Mouse (Mus musculus): ENCODE results near the gene Nek4. TPM values are rescaled to one million over a fixed set of nuclear protein-coding genes. Genes with fewer than 3 reads are reported as not detected.
A peak's percentile ranks its signal among the peaks of the same experiment; 100 is the strongest.

Gene Nek4
- polyA plus RNA-seq, 1 experiment: 1.4 TPM

DNA sequence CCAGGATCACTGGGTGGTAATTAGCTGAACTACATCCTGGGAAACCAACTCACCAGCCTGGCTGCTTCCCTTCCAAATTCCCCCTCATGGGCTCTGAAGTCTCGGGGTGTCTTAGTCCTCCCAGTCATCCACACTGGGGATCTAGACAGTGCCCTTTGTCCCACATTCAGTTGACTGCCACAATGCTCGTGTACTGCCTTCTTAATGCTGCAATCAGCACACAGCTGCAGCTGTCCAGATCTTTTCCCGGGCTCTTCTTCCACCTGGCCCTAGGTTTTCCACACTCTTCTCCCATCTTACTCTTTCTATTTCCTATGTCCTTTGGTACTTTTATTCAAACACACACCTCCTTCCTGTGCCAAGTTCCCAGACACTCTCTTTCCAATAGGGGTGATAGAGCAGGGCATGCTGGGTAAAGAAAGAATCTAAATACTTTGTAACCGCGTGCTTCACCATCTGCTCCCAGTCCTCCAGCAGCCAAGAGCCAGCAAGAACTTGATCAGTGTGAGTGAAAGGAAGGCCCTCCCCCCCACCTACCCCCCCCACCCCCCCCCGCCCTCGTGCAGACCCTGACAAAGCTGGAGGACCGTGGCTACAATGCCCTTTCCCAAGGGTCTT lies 29.0 kb upstream of the Nek4 start:
- peaks cover 48% of the 10 kb centered on the region for H3K27me3 ChIP-seq (replicated peaks)
- no peaks in the 10 kb centered on the region for H3K36me3 ChIP-seq (replicated peaks; ENCODE audit: low read length)
- H3K4me1 ChIP-seq: peaks cover 8% of the 10 kb centered on the region
- TF ChIP-seq FLI1 (IDR thresholded peaks at IDR 0.05; ENCODE audit: low read length) (no peak), GATA1 (IDR thresholded peaks at IDR 0.05; ENCODE audit: borderline replicate concordance, low read length) (no peak)
- H3K9me3 ChIP-seq: peaks cover 8% of the 10 kb centered on the region
- H3K4me3 ChIP-seq (replicated peaks): no peak overlapping the region

DNA sequence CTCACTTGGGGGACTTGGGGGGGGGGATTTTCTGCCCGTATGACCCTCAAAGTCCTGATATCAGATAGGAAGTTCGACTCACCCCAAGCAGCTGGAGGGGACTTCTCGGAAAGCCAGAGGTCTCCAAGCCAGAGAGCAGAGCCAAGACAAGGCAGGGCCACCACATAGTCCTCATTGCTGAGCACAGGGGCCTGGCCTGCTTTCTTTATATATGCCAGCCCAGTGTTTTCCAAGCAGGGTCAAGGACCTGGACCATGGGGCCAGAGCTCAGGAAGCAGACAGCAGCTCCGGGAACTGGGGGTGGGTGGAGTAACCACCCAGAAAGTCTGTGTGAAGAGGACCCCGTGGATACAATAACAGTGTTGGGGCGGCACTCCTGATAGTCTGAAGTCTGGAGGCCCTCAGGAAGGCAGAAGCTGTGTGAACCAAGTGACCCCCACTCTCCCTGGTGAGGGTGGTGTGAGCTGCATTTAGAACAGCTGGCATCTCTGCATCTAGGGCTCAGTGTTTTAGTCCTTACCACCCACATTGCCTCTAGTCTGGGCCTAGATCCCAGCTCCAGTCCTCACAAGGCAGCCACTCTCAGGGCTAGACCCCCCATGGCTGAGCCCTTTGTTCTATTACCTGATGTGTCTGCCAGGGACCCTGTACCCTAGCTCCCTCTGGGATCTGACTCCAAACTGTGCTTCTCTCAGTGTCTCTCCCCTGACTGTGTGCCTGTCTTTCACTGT lies 27.6 kb upstream of the Nek4 start, which contains the start of gene Itih3:
TSS of gene Itih3 (minus strand) at position 386 of the 731 bp plus-strand sequence.
- Histone ChIP-seq H3K9me3 (peaks cover 12% of the 10 kb centered on the region), H3K36me3 (replicated peaks; ENCODE audit: low read length) (no peaks in the 10 kb centered on the region), H3K4me3 (replicated peaks) (no peak within 1 kb of the TSS), H3K27me3 (replicated peaks) (peaks cover 40% of the 10 kb centered on the region), H3K4me1 (peaks cover 8% of the 10 kb centered on the region)
- TF ChIP-seq GATA1 (IDR thresholded peaks at IDR 0.05; ENCODE audit: borderline replicate concordance, low read length) (no peak), FLI1 (IDR thresholded peaks at IDR 0.05; ENCODE audit: low read length) (no peak)

DNA sequence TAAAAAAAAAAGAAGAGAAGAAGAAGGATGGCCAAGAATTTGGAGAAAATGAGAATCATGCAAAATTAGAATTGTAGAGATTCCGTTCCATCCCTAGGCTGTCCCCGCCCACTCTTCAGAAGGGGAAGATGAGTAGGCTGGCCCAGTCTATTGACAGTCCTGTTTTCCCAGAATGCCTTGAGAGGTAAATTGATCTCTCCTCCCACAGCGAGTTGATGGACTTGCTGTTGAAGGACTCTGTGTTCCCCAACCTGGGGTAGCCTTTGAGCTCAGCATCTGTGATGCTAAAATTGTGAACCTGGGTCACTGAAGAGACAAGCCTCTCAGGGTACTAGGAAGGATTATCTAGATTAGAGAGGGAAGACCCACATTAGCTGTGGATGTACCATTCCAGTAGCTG lies 25.7 kb upstream of the Nek4 start:
- TF ChIP-seq GATA1 (IDR thresholded peaks at IDR 0.05; ENCODE audit: borderline replicate concordance, low read length) (no peak), FLI1 (IDR thresholded peaks at IDR 0.05; ENCODE audit: low read length) (no peak)

DNA sequence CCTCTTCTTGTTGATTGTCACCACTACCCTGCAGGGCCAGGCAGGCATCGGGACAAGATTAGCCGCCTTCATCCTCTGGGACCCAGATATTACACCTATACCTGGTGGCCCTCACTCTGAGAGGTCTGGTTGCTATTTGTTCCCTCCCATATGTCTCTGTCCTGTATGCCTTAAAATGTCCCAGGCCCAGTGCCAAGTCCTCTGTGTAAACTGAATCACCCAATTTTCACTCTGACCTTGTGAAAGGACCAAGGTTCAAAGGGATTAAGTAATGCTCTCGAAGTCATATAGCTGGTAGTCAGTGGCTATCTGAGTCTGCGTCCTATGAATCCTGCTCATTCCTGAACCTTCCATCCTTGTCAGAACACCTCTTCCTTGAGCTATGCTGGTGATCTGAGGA lies 20.8 kb upstream of the Nek4 start:
- H3K4me1 ChIP-seq: no peaks in the 10 kb centered on the region; the same call in 1 of the 2 replicates
- peaks cover 56% of the 10 kb centered on the region for H3K27me3 ChIP-seq (replicated peaks)
- no peaks in the 10 kb centered on the region for H3K36me3 ChIP-seq (replicated peaks; ENCODE audit: low read length)
- H3K9me3 ChIP-seq: peaks cover 12% of the 10 kb centered on the region
- TF ChIP-seq GATA1 (IDR thresholded peaks at IDR 0.05; ENCODE audit: borderline replicate concordance, low read length) (no peak), FLI1 (IDR thresholded peaks at IDR 0.05; ENCODE audit: low read length) (no peak)
- no peak overlapping the region for H3K4me3 ChIP-seq (replicated peaks)

More for the DNA sequence above, 25.7 kb upstream of the Nek4 start:
- Histone ChIP-seq H3K4me3 (replicated peaks) (no peak overlapping the region), H3K36me3 (replicated peaks; ENCODE audit: low read length) (no peaks in the 10 kb centered on the region), H3K27me3 (replicated peaks) (peaks cover 45% of the 10 kb centered on the region), H3K4me1 (peaks cover 6% of the 10 kb centered on the region), H3K9me3 (peaks cover 12% of the 10 kb centered on the region)

DNA sequence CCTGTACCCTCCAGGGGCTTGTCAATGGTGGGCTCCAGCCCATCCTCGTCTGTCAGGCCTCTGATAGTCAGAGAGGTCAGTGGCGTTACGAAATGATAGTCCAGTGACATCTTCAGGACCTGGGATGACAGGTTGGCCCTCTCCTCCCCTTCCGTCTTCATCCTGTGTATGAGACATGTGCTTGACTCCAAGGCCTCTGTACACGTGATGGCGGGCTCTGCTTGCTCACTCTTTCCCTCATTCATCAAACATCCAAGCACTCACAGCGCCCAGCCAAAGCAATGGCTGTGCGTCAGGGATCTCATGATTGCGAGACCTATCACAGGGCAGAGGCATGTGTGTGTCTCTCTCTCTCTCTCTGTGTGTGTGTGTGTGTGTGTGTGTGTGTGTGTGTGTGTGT lies 17.8 kb upstream of the Nek4 start:
- no peaks in the 10 kb centered on the region for H3K9me3 ChIP-seq
- no peak overlapping the region for H3K4me3 ChIP-seq (replicated peaks)
- no peaks in the 10 kb centered on the region; the same call in 1 of the 2 replicates for H3K4me1 ChIP-seq
- no peaks in the 10 kb centered on the region for H3K36me3 ChIP-seq (replicated peaks; ENCODE audit: low read length)
- no peak for TF ChIP-seq FLI1 (IDR thresholded peaks at IDR 0.05; ENCODE audit: low read length)
- TF ChIP-seq GATA1 (IDR thresholded peaks at IDR 0.05; ENCODE audit: borderline replicate concordance, low read length): no peak
- peaks cover 76% of the 10 kb centered on the region for H3K27me3 ChIP-seq (replicated peaks)

DNA sequence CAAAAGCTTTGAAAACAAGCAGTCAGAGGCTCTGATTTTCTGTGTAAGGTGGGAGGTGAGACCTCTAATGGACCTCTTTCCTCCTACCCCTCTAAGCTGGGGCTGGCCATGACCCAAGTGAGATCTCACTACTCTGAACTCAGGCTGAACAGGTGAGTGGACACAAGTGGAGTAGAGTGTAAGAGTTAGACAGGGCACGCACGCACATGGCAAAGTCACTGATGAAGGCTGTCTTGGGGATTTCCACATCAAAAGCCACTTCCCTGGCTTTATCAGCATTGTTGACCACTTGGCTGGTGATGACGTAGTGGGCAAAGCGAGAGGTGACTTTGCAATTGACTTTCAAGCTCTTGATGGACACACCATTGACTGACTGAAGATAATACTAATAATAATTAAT lies 8.9 kb upstream of the Nek4 start:
- H3K9me3 ChIP-seq: peaks cover 5% of the 10 kb centered on the region
- peaks cover 58% of the 10 kb centered on the region for H3K4me1 ChIP-seq
- peaks cover 36% of the 10 kb centered on the region for H3K27me3 ChIP-seq (replicated peaks)
- H3K36me3 ChIP-seq (replicated peaks; ENCODE audit: low read length): no peaks in the 10 kb centered on the region
- no peak overlapping the region for H3K4me3 ChIP-seq (replicated peaks)
- TF ChIP-seq GATA1 (IDR thresholded peaks at IDR 0.05; ENCODE audit: borderline replicate concordance, low read length) (no peak), FLI1 (IDR thresholded peaks at IDR 0.05; ENCODE audit: low read length) (no peak)

DNA sequence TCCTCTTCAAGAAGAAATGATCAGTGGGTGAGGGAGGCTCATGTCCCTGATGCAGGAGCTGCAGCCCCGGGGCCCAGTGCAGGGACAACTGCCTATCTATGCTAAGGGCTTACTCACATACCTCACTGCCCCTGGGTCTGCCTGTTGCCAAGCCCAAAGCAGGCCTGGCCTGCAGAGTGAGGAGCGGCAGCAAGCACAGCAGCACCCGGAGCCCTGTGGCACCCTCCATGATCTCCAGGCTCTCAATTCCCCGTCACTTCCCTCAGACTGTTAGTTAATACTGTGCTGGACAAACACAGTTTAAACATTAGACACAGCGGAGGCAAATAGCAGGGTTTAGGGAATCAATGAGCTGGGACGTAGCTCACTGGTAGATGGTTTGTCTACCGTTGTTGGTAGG lies 8.1 kb upstream of the Nek4 start, which contains the start of gene Itih1:
TSS of gene Itih1 (minus strand) at position 252 of the 400 bp plus-strand sequence.
- H3K9me3 ChIP-seq: peaks cover 5% of the 10 kb centered on the region
- TF ChIP-seq FLI1 (IDR thresholded peaks at IDR 0.05; ENCODE audit: low read length) (no peak), GATA1 (IDR thresholded peaks at IDR 0.05; ENCODE audit: borderline replicate concordance, low read length) (no peak)
- no peaks in the 10 kb centered on the region for H3K36me3 ChIP-seq (replicated peaks; ENCODE audit: low read length)
- H3K4me1 ChIP-seq: peaks cover 59% of the 10 kb centered on the region
- H3K4me3 ChIP-seq (replicated peaks): peak within 1 kb of the TSS; percentile 44
- peaks cover 31% of the 10 kb centered on the region for H3K27me3 ChIP-seq (replicated peaks)

DNA sequence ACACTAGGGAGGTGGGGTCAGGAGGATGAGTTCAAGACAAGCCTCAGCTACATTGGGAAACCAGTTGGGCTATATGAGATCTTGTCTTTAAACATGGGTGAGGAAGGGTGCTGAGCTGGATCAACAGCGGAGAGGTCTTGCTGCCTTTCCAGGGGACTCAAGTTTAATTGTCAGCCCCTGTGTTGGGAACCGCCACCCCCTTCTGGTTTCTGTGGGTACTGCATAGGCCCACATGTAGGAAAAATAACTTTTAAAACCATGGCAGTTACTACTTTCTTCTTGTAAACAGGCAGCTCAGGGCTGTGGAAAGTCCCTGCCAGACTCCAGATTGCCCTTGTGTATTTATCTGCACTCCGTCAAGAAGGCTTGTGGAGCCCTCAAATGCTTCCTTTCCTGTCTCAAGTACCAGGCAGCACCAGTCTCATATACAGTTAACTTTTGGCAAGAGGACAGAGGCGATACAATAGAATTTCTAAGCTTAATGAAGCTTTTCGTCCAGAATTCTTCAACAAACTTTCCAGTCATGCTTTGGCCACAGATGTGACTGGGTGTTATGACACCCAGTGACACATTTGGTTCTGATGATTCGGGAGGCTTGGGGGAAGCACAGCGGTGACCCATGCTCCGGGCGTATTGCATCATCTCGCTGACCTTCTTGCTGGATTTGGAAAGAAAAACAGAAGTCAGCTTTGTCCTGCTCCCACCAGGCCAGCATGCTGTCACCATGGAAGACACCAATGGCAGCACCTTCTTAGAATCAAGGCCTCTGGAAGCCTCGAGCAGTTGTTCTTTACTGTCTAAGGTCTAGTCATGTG lies 7.1 kb upstream of the Nek4 start:
- Histone ChIP-seq H3K36me3 (replicated peaks; ENCODE audit: low read length) (no peaks in the 10 kb centered on the region), H3K4me1 (peaks cover 60% of the 10 kb centered on the region), H3K4me3 (replicated peaks) (peak overlapping the region; percentile 44), H3K27me3 (replicated peaks) (peaks cover 33% of the 10 kb centered on the region), H3K9me3 (peaks cover 5% of the 10 kb centered on the region)
- TF ChIP-seq FLI1 (IDR thresholded peaks at IDR 0.05; ENCODE audit: low read length): no peak
- no peak for TF ChIP-seq GATA1 (IDR thresholded peaks at IDR 0.05; ENCODE audit: borderline replicate concordance, low read length)

DNA sequence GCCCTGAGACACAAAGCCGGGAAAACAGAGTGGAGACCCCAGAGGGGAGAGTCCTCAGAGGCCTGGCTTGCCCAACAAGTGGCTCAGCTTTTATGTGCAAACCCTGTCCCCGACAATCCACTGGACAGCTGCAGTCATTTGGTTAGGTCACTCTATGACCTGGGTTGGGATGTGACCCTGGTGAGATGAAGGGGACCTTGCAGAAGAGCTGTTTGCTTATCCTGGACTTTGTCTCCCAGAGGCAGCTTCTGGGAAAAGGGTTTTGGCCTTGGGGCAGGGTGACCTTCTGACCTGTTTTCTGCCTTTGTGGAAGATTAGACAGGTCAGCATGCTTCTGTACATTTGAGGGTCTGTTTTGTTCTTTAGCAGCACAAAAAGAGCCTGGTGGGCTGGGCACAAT lies 6.4 kb upstream of the Nek4 start:
- Histone ChIP-seq H3K36me3 (replicated peaks; ENCODE audit: low read length) (no peaks in the 10 kb centered on the region), H3K4me1 (peaks cover 60% of the 10 kb centered on the region), H3K4me3 (replicated peaks) (peak overlapping the region; percentile 33), H3K27me3 (replicated peaks) (peaks cover 30% of the 10 kb centered on the region), H3K9me3 (peaks cover 5% of the 10 kb centered on the region)
- no peak for TF ChIP-seq GATA1 (IDR thresholded peaks at IDR 0.05; ENCODE audit: borderline replicate concordance, low read length)
